Mouse (Mus musculus) right cerebral cortex, postnatal 14 days (tissue): Measurements from ENCODE around the gene Slc24a4.

Source experiments
- DNase-seq: peaks from one replicate; pipeline ENCODE4 v3.0.0; 2022

Slc24a4 gene

DNA sequence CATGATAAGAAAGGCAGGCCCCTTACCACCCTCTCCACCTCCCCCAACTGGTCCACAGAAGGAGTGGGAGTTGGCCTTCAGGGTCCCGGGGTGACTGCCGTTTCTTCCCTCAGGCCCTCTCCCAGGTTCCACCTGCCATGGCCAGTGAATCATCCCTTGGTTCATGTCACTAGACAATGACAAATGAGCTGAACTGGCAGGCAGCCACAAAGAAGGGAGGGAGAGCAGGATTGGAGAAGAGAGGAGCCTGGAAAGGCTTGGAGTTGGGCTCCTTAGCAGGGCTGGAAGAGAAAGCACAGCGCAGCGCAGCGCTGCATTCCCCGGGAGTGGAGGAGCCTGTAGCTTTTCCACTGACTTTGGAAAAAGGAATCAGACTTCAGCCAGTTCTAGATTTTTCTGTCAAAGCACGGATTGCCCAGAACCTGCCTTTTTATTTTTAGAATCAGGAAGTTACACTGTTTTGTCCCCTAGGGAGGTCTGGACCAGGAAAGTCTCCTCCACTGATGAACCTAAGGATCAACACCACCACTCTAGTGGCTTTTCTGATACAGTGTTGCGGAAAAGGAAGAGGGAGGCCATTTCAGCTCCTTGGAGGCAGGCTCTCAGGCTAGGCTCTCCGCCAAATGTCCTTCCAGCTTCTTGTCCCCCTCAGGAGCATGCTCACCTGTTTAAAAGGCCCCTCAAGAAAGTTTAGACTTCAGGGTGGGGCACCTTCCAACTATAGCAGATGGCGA, 158.3 kb downstream of the Slc24a4 start:
- DNase-seq = peak; percentile 45

DNA sequence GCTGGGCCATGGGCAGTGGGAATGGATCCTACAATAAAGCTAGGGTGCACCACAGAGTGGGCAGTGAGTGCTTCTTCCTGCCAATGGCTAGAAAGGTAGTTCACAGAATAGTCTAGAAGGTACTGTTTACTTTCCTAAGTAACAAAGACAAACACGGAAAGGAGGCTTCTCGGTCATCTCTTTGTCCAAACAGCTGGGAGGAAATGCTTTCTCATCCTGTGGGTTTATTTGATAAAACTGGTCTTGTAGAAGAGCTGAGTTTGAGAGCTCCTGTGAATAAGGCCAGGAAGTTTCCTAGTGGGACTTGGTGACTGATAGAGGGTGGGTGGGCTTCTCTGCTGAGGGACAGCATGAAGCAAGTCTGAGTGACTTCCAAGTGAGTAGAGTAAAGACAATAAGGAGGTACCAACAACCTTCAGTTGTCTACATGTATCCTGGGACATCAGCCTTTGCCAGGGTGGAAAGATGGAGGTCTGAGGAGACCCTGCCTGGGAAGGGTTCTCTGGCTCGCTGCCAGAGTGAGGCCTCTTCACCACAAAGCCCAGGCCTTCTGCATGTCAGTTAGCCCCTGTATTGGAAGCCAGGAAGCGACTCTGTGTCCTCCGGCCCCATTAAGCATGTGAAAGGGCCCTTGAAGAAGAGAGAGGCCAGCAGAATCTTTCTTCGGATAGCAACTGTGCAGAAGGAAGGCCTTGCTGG, 159.5 kb downstream of the Slc24a4 start:
- DNase-seq = no peak

DNA sequence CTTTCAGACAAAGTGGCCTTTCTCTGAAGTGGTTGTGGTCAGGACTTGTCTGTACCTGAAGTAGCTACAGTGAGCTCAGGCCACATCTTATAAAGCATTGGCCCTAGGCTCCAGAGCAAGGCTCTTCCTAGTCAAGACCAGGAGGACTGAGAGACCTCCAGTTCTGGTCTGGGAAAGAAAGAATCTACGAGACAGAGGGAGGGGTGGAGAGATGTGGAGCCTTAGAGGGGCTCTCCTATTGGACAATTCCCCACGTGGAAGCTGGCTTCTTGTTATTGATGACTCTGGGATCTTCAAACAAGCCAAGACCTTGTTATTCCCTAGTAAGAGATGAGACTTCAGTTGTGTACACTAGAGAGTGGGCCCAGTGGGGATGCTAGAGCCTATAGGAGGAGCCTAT, 160.3 kb downstream of the Slc24a4 start:
- no peak for DNase-seq

DNA sequence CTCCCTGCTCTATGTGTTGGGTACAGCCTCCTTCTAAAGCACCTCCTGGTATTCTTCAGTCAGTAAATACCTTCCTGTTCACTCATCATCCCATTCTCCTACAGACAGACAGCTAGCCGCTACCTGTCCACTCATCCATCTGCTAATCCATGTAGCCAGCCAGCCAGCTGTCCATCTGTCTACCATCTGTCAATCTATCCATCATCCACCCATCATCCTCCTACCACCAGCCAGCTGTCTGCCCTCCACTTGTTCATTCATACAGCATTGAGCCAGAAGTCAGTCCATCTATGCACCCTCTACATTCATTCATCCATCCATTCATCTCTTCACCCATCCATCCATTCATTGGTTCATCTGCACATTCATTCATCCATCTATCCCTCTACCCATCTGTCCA, 161.0 kb downstream of the Slc24a4 start:
- DNase-seq = no peak

DNA sequence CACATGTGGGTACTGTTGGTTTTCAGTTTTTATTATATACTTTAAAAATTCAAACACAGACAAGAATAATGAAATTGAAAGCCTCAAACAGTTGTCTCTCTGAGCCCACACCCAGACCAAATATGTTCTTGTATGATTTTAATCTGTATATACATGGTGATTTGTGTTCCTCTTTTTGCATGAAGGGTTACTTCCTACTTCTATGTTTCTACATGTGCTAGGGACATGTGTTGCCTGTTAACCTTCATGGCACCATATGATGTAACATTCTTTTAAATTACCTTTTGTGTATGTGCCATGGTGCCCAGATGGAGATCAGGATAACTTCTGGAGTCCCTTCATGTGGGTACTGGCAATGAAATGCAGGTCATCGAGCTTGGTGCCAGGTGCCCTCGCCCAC, 162.1 kb downstream of the Slc24a4 start:
- no peak for DNase-seq

DNA sequence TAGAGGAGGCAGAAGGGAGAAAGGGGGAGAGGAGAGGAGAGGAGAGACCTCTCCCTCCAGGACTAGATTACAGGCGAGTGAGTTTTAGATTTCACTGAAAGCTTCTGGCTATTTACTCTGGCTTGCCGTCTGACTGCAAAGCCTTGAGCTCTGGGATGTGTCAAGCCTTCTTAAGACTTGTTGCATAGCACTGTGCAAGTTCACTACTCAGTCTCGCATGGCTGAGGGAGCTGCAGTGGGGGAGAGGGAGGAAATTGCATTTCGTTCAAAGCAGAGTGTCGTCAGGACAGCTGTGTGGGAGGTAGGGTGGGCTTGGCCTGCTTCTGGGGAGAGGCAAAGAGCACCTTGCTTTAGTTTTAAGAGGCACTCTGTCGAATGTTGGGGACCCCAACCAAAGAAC, 163.2 kb downstream of the Slc24a4 start:
- no peak for DNase-seq

DNA sequence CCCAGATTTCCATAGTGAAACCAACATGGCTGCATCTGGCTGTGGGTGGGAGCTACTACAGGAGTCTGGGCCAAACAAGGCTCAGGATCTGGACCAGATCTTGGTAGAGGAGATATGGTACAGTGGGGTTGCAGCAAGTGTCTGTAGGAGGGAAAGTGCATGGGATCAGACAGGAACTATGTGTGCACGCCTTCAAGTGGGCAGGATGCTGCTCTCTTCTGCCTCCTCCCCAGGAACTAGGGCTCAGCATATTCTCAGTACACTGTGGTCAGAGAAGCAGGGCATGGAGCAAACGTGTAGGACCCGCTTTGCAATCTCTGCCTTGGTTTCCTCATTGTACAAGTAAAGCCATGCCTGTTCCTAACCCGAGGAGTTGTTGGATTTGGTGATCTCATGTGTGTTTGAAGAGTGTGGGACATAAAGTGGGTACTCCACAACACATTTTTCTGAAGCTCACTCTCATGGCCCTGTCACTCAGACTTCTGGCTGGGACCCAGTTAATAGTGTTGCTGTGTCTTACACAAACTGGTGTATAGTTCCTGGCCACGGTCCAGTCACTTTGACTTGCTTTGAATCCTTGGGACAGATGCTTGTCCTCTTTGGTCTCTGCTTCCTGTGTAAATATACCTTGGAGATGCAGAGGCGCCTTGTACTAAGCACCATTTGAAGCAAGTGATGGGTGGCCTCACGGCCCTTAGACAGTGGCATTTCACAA, 164.1 kb downstream of the Slc24a4 start:
- DNase-seq = no peak

DNA sequence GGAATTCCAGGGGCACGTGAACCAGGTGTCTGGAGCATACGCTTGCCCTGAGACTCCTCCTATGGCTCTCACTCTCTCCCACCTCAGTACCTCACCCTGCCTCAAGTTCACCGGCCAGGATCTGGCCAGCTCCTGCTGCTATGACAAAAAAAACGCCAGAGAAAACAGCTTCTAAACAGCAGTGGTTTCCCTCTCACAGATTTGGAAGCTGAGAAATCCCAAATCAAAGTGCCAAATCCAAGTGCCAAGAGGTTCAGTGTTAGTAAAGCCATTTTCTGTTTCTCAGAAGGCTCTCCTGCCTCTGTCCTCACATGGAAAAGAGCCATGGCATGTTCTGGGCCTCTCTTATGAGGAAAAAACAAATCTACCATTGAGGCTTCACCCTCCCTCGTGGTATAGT, 166.1 kb downstream of the Slc24a4 start:
- DNase-seq = no peak

DNA sequence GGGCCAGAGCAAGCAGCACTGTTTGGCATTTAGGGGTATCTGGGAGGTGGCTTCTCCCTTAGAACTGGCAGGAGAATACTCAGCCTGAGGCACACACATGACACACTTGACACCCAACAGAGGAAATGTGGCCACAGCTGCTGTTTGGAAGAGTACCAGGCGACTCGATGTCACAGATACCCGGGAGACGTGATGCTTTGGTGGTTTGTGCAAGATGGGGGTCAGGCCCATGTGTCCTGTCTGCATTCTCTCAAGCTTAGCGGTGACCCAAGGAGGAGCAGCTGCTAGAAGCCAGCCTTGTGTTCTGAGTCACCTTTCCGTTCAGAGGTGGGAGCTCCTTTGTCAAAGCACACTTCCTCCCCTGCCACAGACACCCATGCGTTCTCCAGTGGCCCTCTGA, 166.7 kb downstream of the Slc24a4 start:
- DNase-seq = no peak

DNA sequence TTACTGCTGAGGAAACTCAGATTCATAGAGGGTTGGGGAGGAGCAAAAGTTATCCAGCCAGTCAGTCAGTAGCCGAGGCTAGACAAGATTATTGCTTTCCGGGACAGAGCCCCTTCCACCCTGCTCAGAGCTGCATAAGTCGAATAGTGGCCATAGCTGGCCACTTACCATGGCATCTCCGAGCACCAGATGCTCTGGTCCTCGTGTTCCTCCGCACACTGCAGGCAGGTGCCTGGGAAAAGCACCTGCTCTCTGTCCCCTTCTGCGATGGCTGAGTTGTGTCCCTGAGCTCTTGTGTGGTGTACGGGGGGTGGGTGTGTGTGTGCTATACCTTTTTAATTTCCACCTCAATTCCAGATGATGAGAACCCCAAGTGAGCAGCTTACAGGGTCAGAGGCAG, 167.1 kb downstream of the Slc24a4 start:
- no peak for DNase-seq

DNA sequence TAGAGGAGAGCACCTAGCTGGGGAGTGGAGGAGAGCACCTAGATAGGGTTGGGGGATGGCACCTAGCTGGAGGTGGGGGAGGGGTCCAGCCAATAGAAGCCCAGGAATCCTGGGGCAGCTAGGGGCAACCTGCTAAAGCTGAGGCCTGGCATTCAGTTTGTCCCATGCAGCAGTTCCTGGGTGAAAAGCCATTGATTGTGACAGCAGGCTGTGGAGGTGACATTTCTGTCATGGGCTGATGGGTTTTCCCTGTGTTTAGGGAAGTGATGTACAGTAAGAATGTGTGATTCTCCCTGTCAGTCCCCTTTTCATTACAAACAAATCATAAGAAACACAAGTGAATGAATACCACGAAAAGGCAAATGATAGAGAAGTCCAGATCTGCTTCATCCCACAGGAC, 167.8 kb downstream of the Slc24a4 start:
- no peak for DNase-seq

DNA sequence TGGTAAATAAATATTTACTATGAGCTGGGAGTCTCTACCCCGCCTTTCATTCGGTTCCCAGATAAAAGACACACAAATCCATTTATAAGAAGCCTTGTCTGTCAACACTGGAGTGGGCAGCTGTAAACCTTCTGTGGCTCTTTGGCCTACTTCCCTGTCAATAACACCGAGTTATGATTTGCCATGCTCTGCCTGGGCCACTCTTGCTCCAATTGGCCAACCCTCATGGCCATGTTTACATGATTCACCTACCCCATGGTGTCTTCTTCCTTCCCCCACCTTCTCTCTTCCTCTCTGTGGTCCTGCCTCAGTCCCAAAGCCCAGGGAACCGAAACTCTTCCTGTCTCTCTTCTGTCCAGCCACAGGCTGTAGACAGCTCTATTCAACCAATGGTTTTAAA, 168.4 kb downstream of the Slc24a4 start:
- no peak for DNase-seq

DNA sequence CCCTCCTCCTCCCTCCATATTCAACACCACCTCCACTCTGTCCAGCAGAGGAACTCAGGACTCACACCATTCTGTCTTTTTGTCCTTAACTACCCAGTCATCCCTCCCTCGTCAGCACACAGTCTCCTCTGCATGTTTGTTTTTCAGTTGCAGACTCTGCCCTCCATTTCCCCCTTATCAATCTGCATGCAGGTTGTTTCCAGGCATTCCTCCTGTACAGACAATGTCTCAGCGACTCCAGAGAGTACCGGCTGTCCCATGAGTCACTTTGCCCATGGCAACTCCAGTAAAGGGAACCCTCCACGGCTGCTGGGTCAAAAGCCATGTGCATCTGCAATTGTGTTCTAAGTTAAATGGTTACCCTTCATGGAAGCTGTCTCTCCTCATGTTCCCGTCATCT, 170.7 kb downstream of the Slc24a4 start:
- no peak for DNase-seq

DNA sequence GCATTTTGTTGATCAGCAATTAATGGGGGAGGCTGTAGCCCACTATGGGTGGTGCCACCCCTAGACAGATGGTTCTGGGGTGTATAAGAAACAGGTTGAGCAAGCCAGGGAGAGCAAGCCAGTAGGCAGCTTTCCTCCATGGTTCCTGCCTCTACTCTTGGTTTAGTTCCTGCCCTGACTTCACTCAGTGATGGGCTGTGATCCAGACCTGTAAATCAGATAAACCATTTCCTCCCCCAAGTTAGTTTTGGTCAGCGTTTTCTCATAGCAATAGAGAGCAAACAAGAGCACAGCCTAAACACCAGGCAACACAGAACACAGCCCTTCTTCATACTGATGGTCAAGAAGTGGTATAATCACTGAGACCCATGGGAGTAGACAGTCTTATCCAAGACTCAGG, 173.1 kb downstream of the Slc24a4 start:
- no peak for DNase-seq

DNA sequence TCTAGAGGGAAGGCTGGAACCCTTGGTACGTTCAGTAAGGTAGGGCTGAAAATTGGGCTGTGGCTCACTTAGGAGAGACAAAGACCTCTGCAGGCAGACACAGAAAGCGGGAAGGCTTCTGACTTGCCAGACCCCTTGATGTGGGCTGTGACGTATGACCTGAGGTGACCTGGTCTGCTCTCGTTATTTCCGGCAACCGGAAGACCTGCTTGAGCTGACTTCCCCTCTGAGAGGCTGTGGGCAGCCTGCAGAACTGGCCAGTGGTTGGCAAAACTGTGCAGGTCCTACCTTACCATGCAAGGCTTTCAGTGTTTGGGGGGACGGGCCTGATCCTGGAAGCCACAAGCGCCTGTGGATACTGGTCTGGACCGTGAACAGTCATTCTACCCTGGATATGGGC, 173.8 kb downstream of the Slc24a4 start:
- peak; percentile 19 for DNase-seq

DNA sequence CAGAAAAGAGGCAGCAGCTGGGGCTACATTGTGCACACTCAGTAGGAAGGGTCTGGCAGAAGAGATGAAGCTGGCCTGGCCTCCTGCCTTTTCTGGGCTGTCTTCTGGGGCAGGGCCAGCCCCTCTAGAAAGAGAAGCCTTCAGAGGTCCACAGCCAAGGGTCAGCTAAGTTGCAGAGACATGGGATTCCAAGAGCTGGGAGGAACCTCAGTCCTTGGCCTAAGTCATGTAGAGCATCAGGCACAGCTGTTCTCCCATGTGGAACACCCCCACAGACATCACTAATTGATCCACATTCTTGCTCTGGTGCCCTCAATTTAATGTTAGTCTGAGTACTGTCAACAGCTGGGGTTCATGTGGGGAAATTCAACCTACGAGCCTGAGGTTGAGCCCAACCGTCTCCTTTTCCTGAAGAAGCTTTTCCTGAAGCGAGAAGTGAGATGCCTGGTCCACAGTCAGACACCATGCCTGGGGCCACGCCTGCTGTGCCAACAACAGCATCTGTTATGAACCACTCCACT, 174.4 kb downstream of the Slc24a4 start:
- DNase-seq = peak; percentile 19

DNA sequence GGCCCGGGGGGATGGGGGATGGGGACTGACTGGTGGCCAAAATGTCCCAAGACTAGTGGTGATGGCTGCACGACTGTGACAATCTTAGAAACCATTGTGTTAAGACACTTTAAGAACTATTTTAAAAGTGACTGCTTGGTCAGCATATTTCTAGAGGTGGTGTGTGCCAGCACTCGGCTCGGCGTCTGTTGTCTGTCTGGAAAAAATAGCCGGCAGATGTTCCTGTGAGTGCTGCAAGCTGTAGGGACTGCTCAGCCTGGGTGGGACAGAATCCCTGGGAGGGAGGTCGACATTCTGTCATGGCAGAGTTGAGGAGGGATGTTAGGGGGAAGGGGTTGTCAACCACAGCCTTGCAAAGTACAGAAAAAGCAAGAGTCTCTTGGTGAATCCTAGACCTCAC, 175.3 kb downstream of the Slc24a4 start:
- DNase-seq = no peak

DNA sequence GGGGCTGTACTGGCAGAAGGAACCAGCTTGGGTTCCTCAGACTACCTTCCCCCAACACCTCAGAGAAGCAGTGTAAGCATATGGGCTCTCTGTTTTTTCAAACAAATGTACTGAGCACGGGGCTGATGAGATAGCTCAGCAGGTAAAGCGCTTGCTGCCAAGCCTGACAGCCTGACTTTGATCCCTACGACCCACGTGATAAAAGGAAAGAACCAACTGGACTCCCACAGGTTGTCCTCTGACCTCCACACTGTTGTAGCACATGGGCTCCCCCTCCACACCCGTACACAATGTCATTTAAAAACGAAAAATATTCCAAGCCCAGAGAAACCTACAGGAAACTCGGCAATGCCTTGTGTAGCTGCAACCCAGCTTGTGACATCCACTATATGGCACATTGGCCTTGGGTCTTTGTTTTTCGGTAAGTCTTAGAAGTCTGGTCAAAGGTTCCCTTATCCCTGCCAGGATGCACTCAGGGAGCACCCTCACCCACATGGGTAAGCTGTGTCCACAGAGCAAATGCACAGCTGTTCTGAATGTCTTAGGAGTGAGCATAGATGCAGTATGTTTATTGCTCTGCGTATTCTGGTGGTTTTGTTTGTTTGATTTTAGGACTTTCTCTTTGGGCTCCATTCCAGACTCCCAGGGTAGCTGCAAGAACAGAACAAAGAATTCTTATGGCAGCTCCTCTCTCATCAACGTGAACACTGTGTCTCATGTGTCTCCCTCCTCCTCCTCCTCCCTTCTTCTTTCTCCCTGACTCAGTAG, 176.7 kb downstream of the Slc24a4 start:
- DNase-seq = no peak

DNA sequence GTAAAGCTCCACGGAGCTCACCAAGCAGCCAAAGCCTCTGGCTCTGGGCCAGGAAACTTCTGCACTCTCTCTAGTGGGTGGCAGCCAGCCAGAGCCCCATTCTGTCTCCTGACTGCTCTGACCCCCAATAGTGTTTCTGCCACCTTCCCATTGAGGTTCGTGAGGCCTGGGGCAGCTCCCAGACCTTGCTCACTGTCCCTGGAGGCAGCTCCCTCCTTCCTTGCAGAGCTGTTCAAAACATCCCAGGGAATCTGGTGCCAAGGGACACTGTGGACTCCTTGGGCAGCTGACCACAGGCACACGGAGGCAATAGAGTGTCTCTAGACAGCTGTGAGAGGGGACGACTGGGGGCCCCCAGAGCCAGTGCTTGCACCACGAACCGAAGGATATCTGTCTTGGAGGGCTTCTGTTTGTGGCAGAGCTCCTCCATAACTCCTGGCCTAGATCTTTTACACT, 179.5 kb downstream of the Slc24a4 start:
- peak; percentile 66 for DNase-seq

DNA sequence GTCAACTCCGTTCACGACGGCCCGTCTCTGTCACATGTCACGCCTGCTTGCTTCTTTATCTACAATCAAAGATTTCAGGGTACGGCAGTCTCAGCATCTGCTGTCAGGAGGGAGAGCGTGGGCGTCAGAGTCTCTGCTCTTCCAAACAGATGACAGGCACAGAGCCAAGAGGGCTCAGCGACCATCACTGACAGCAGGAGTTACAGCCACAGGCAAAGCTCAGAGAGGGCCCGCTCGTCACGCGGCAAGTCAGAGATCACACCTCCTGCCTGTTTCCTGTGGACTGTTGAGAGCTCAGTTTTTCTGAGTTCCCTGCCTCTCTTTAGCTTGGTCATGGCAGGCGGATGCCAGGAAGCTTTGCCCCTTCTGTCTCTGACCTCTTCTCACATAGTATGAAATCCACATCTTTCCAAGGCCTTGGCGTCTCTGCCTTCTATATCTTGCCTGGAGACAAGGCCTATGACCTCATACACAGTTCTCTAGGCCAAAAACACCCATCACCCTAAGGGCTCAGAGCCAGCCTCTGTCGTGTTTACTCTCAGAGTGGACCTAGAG, 180.0 kb downstream of the Slc24a4 start:
- peak; percentile 66 for DNase-seq

DNA sequence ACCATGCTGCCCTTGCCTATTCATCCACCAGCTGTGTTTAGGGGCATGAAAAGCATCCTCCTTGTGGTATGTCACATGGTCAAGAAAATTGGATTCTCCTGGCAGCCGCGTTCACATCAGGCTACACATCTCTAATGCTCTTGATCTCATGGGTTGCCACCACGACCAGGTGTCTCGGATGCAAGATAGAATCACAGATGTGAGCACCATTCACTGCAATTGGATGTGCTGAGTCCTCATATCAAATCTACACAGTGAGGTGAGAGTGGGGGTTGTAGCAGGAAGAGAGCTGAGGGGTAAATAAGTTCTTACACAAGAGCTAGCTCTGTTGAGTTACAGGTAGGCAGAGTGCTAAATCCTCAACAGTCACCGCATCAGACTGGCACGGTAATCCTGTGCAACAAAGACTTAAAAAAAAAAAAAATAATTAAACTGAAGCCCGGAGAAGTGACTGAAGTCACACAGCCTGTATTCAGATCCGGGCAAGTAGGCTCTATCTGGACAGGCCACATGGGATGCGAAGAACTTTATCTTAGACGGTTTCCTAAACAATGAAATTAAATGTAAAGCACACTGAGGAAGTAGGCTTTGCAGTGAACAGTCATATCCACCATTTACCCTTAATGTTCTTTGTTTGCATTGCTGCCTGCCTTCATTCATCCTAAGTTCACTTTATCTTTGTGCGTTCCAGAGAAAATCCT, 180.7 kb downstream of the Slc24a4 start:
- no peak for DNase-seq

DNA sequence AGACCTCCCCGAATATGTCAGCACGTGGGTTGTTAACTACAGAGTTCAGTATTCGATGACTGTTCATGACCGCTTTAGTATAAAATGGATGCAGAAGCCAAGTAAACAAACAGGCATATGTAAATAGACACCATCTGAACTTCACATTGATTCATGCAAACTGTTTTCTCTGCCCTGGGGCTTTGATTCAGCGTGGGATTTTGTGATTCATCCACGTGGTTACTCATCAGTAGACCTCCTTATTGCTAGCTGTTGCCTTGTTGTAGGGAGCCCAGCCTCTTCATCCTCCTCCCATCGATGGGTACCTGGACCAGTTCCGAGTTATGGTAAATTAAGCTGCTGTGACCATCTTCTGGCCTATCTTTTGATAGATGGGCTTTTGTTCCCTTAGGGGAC, 181.3 kb downstream of the Slc24a4 start:
- no peak for DNase-seq
